Mouse (Mus musculus): Measurements from ENCODE around the gene Zfp811. TPM values are rescaled to one million over a fixed set of nuclear protein-coding genes. Genes with fewer than 3 reads are reported as not detected.
"Not testable (repeated sequence)": the region's sequence is repeated elsewhere in the genome, so short reads cannot be mapped to it uniquely, and the experiment has no call there.

Zfp811 gene
- 1.3 TPM in 1 of 2 replicates, not detected in the other for total RNA-seq (2015; ENCODE audit: low replicate concordance)
- total RNA-seq (2017; ENCODE audit: low replicate concordance) = not detected in 2 replicates

GRCm38 (mm10) chr17:32809544-32810374, at the start of gene Zfp811:
Gene Zfp811 (minus strand): TSS chr17:32809931.
- no peak for ATAC-seq (replicated peaks; ENCODE audit: low FRiP score, poor library complexity, severe bottlenecking)

- ATAC-seq (replicated peaks; ENCODE audit: low FRiP score, poor library complexity, severe bottlenecking) = not testable (repeated sequence)
These were observed 47.0 kb upstream of the Zfp811 start for GRCm38 (mm10) chr17:32856713-32857112.

- no peak for ATAC-seq (replicated peaks; ENCODE audit: low FRiP score, poor library complexity, severe bottlenecking)
These were observed 41.9 kb upstream of the Zfp811 start for GRCm38 (mm10) chr17:32851581-32851980.

- no peak for ATAC-seq (replicated peaks; ENCODE audit: low FRiP score, poor library complexity, severe bottlenecking)
These were observed 31.7 kb upstream of the Zfp811 start for GRCm38 (mm10) chr17:32841388-32841787.

- ATAC-seq (replicated peaks; ENCODE audit: low FRiP score, poor library complexity, severe bottlenecking) = no peak
These were observed 29.5 kb upstream of the Zfp811 start for GRCm38 (mm10) chr17:32839083-32839802.

- no peak for ATAC-seq (replicated peaks; ENCODE audit: low FRiP score, poor library complexity, severe bottlenecking)
These were observed 20.7 kb upstream of the Zfp811 start for GRCm38 (mm10) chr17:32830418-32830782.

GRCm38 (mm10) chr17:32829540-32830417, 20.0 kb upstream of the Zfp811 start, which contains the start of gene Zfp799:
Gene Zfp799 (minus strand): TSS chr17:32830261.
- ATAC-seq (replicated peaks; ENCODE audit: low FRiP score, poor library complexity, severe bottlenecking) = peak; percentile 85

- no peak for ATAC-seq (replicated peaks; ENCODE audit: low FRiP score, poor library complexity, severe bottlenecking)
These were observed 6.5 kb upstream of the Zfp811 start for GRCm38 (mm10) chr17:32816074-32816784.

GRCm38 (mm10) chr17:32814136-32814535, 4.4 kb upstream of the Zfp811 start:
- no peak for ATAC-seq (replicated peaks; ENCODE audit: low FRiP score, poor library complexity, severe bottlenecking)

GRCm38 (mm10) chr17:32810648-32811047, 917 bp upstream of the Zfp811 start:
- no peak for ATAC-seq (replicated peaks; ENCODE audit: low FRiP score, poor library complexity, severe bottlenecking)

- no peak for ATAC-seq (replicated peaks; ENCODE audit: low FRiP score, poor library complexity, severe bottlenecking)
These were observed 810 bp downstream of the Zfp811 start for GRCm38 (mm10) chr17:32808921-32809320.

- ATAC-seq (replicated peaks; ENCODE audit: low FRiP score, poor library complexity, severe bottlenecking) = no peak
These were observed 20.5 kb downstream of the Zfp811 start for GRCm38 (mm10) chr17:32789244-32789643.

- no peak for ATAC-seq (replicated peaks; ENCODE audit: low FRiP score, poor library complexity, severe bottlenecking)
These were observed 21.2 kb downstream of the Zfp811 start for GRCm38 (mm10) chr17:32788576-32788975.

GRCm38 (mm10) chr17:32788094-32788559, 21.6 kb downstream of the Zfp811 start, which contains the start of gene Zfp871:
Gene Zfp871 (minus strand): TSS chr17:32788287.
- ATAC-seq (replicated peaks; ENCODE audit: low FRiP score, poor library complexity, severe bottlenecking) = peak; percentile 98

GRCm38 (mm10) chr17:32787436-32788093, 22.2 kb downstream of the Zfp811 start:
- peak; percentile 86 for ATAC-seq (replicated peaks; ENCODE audit: low FRiP score, poor library complexity, severe bottlenecking)

- no peak for ATAC-seq (replicated peaks; ENCODE audit: low FRiP score, poor library complexity, severe bottlenecking)
These were observed 22.8 kb downstream of the Zfp811 start for GRCm38 (mm10) chr17:32786944-32787343.

GRCm38 (mm10) chr17:32785656-32786055, 24.1 kb downstream of the Zfp811 start:
- ATAC-seq (replicated peaks; ENCODE audit: low FRiP score, poor library complexity, severe bottlenecking) = no peak

GRCm38 (mm10) chr17:32777564-32777963, 32.2 kb downstream of the Zfp811 start:
- ATAC-seq (replicated peaks; ENCODE audit: low FRiP score, poor library complexity, severe bottlenecking) = no peak

GRCm38 (mm10) chr17:32771213-32771612, 38.5 kb downstream of the Zfp811 start:
- ATAC-seq (replicated peaks; ENCODE audit: low FRiP score, poor library complexity, severe bottlenecking) = no peak
